Comparison of ENCODE assay signal across 30 mouse cellular contexts in the genomic region with DNA sequence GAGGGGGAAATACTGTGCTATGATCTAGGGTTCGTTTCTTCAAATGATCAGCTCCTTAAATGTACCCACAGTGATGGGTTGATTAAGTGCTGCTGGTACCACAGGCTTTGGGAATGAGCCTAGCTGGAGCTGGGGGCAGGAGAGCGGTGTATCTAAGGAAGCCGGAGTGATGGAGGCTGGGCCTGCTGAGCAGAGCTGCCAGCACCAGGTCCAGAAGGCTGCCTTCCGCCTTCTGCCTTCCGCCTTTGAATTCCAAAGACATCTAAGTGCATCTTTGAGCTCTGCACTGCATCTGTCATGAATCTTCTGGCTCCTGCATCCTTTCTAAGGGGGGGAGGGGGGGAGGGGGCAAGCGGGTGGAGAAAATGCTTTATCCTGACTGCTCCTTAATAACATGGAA.
DNase-seq lines count a peak whose midpoint lies in the region; TF ChIP-seq lines count a peak whose summit lies in the region.
"Had no signal": no experiment of that assay in that cellular context is flagged by ENCODE, and none has a peak within 500 bp of the region (broad histone marks: within the 10 kb centered on the region; RNA-seq: fewer than 3 reads in every experiment).

No protein-coding gene starts in this region.

- DNase-seq in heart, adult 11 months = peak; percentile 24
- no peak for DNase-seq in heart, adult 8-10 months (ENCODE audit: low spot score)
- DNase-seq in layer of hippocampus, adult 2 months (ENCODE audit: low spot score in 2 of 2) = peak in 1 of 2 experiments; percentile 30
- no peak for DNase-seq in layer of hippocampus, adult 9-10 months (ENCODE audit: low spot score)
- DNase-seq in brain, adult 2 months (ENCODE audit: low read depth, low spot score) = peak; percentile 54
- peak; percentile 41 for DNase-seq in layer of hippocampus, adult 9-11 months
- no peak for DNase-seq in spleen, postnatal 14 days (ENCODE audit: low spot score in 2 of 2)
- DNase-seq: adrenal gland, adult 8-10 months; B cell, adult 2 months; cerebellum, adult 11 months; cerebellum, adult 9-10 months; gastrocnemius, postnatal 10 days; kidney, adult 2 months; kidney, postnatal 4 days; liver, embryonic 13.5 days; lung, adult 18-20 months; lung, postnatal 4 days; thymus, postnatal 14 days had no signal

- no peak overlapping the region for H3K4me3 ChIP-seq in layer of hippocampus, adult 2 months
- H3K4me3 ChIP-seq: embryonic facial prominence, embryonic 13.5 days; forebrain, embryonic 12.5 days; heart, embryonic 10.5 days; heart, embryonic 15.5 days; hindbrain, embryonic 12.5 days; limb, embryonic 10.5 days; limb, embryonic 15.5 days; liver, embryonic 13.5 days; megakaryocyte, embryonic 14.5 days; midbrain, embryonic 12.5 days; myocyte; neural tube, embryonic 12.5 days had no signal

- TF ChIP-seq CTCF in layer of hippocampus, adult 2 months (conservative IDR thresholded peaks at IDR 0.05) = no peak

- H3K27ac ChIP-seq in layer of hippocampus, adult 2 months = peak overlapping the region; percentile 46; the same call in 1 of the 2 replicates
- H3K27ac ChIP-seq: embryonic facial prominence, embryonic 13.5 days; forebrain, embryonic 12.5 days; heart, embryonic 10.5 days; heart, embryonic 15.5 days; hindbrain, embryonic 12.5 days; kidney, postnatal 0 days; limb, embryonic 10.5 days; limb, embryonic 15.5 days; liver, embryonic 13.5 days; midbrain, embryonic 12.5 days; neural tube, embryonic 12.5 days had no signal

Comparison
In these comparisons a context has a peak if more than half of its experiments do, and no peak if none do; other contexts are left out.
1. DNase-seq: peak in heart, adult 11 months (single experiment), brain, adult 2 months (single experiment) and layer of hippocampus, adult 9-11 months (single experiment); none in heart, adult 8-10 months (single experiment), layer of hippocampus, adult 9-10 months (single experiment) and spleen, postnatal 14 days (0 of 2).